Mouse (Mus musculus) bone marrow macrophage, adult 2 months (primary cell): ENCODE data around the gene Chrna4. TPM values are rescaled to one million over a fixed set of nuclear protein-coding genes. Genes with fewer than 3 reads are reported as not detected.

Experiments
- H3K27ac ChIP-seq: 2 replicates; pipeline ENCODE4 v1.5.1; 2012; ENCODE audit warnings: low read depth, low read length; ENCODE audit not compliant: insufficient read depth
- H3K4me1 ChIP-seq: 2 replicates; pipeline ENCODE4 v1.6.1; 2012; ENCODE audit warnings: low read length; ENCODE audit not compliant: control insufficient read depth, insufficient read depth
- H3K4me3 ChIP-seq: 2 replicates; pipeline ENCODE4 v1.5.1; 2012; ENCODE audit warnings: mild to moderate bottlenecking, low read length, moderate library complexity; ENCODE audit not compliant: insufficient read depth
- CTCF ChIP-seq: IDR thresholded peaks from 2 replicates; pipeline ENCODE4 v1.5.1; 2012; ENCODE audit warnings: low read depth, mild to moderate bottlenecking, low read length, moderate library complexity
- POLR2A ChIP-seq: IDR thresholded peaks from 2 replicates; pipeline ENCODE4 v1.6.1; 2012; ENCODE audit warnings: mild to moderate bottlenecking, low read depth, low read length, borderline replicate concordance
- polyA plus RNA-seq: library from polyadenylated mRNA; stranded (reverse); fragments of >200 nt; gene quantifications from 2 replicates; pipeline ENCODE4 v1.2.4, GENCODE M21; 2012; ENCODE audit not compliant: missing spikeins, insufficient read depth, insufficient read length

Gene Chrna4
- polyA plus RNA-seq, 1 experiment: not detected

DNA sequence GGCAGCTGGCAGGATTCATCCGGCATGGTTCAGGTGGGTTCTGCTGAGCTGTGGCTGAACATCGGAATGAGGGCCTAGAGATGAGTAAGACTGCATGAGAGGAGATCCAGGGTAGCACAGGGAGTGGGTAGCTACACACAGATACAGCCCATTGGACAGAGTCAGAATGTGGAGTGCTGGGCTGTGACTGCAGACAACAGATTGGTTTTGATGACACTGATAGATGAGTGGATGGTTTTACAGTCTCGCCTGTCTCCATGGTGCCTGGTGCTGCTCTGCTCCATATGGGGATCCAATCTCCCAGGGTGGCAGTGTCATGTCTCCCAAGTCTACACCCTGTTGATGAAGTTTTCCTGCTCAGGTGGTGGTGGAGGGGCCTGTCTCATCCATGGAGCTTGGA is 46.4 kb downstream of the Chrna4 start:
- no peaks in the 10 kb centered on the region for H3K4me1 ChIP-seq
- TF ChIP-seq CTCF: no peak
- TF ChIP-seq POLR2A: no peak
- no peak overlapping the region for H3K27ac ChIP-seq
- H3K4me3 ChIP-seq: no peak overlapping the region

DNA sequence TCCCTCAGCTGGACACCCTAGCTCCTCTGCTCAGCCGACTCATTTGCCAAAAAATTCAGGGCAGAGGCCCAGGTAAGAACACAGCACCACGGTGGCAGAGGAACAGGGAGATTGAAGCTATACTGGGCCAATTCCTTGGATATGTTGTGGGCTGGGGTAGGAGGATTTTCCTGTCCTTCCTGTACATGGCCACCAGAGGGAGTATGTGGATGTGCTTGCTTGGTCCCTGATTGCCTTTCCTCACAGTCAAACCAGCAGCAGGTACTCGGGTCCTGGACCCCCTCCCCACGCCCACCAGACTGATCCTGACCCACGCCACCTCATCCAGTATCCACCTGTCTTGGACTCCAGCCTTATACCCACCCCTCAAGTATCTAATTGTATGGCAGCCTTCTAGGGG is 46.9 kb downstream of the Chrna4 start:
- H3K4me3 ChIP-seq: no peak overlapping the region
- no peak overlapping the region for H3K27ac ChIP-seq

DNA sequence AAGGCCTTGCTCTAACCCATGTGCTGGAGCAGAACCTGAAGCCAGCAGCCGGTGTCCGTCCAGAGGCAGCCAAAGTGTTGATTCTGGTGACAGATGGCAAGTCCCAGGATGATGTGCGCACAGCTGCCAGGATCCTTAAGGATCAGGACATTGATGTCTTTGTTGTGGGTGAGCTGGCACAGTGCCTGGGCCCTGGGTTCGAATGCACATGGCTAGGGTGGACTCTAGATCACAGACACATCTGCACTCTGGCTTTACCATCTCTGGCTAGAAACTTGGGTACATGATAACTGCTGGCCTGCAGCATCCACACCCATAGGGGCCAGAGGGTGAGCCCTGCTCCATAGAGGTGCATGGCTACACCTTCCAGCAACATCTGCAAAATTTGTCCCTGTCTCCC is 47.9 kb downstream of the Chrna4 start:
- no peak overlapping the region for H3K4me3 ChIP-seq
- H3K4me1 ChIP-seq: no peaks in the 10 kb centered on the region
- H3K27ac ChIP-seq: no peak overlapping the region
- TF ChIP-seq CTCF (no peak), POLR2A (no peak)

More for the DNA sequence above, 46.9 kb downstream of the Chrna4 start:
- TF ChIP-seq CTCF (peak; percentile 58), POLR2A (no peak)
- H3K4me1 ChIP-seq: no peaks in the 10 kb centered on the region

DNA sequence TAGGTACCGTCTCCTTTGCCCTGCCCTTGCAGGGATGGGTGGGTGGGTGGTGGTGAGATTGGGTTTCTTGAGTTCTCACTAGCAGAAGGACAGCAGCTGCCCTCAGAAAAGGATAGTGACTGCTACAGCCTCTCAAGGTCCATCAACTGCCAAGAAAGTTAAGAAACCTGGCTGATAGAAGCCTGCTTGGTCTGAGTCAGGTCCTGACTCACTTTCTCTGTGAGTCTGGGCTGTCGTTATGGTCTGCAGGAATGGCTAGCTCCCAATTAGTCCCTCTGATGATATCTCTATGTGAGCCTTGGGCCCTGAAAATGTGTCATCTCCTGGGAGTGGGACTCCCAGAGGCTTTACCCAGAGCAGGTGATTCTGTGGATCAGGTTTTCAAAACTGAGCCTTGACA is 49.0 kb downstream of the Chrna4 start:
- H3K27ac ChIP-seq: no peak overlapping the region
- H3K4me3 ChIP-seq: no peak overlapping the region
- no peaks in the 10 kb centered on the region for H3K4me1 ChIP-seq
- TF ChIP-seq CTCF: no peak
- no peak for TF ChIP-seq POLR2A

DNA sequence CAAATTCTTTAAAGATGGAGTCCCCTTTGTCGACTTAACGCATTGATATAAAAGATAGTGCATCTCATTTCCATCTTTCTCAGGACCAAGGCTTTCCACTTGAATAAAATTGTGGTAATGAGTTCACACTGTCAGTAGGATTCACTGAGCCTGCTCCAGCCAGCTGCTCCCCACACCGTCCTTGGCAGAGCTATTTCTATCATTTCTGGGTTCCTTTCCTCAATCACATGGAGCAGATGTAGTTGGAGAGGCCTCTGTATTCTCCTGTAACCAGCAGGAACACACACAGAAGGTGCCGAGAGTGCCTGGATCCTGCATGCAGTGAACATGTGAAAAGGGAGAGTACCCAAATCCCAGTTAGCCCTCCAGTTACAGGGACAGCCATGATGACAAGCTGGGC is 53.0 kb downstream of the Chrna4 start:
- Histone ChIP-seq H3K4me1 (no peaks in the 10 kb centered on the region), H3K4me3 (no peak overlapping the region), H3K27ac (no peak overlapping the region)
- TF ChIP-seq POLR2A: no peak
- TF ChIP-seq CTCF: no peak

DNA sequence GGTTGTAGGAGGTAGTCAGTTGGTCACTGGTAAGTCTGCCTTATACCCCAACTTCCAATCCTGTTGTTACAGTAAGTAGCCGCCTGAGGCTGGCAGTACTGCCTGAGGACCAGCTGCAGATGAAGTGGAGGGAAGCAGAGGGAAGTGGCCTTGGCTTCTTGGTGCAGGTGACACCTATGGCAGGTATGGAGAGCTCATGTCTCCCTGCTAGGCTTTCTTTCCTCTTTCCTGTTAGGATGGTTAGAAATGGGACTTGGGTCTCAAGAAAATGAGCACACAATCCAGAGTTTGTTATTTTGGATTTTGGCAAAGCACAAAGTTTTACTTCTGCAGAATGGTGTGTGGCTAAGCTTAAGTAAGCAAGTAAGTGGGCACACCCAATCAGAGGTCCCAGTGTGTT is 54.4 kb downstream of the Chrna4 start:
- H3K4me1 ChIP-seq: no peaks in the 10 kb centered on the region
- TF ChIP-seq POLR2A: no peak
- TF ChIP-seq CTCF: no peak
- H3K27ac ChIP-seq: no peak overlapping the region
- H3K4me3 ChIP-seq: no peak overlapping the region

DNA sequence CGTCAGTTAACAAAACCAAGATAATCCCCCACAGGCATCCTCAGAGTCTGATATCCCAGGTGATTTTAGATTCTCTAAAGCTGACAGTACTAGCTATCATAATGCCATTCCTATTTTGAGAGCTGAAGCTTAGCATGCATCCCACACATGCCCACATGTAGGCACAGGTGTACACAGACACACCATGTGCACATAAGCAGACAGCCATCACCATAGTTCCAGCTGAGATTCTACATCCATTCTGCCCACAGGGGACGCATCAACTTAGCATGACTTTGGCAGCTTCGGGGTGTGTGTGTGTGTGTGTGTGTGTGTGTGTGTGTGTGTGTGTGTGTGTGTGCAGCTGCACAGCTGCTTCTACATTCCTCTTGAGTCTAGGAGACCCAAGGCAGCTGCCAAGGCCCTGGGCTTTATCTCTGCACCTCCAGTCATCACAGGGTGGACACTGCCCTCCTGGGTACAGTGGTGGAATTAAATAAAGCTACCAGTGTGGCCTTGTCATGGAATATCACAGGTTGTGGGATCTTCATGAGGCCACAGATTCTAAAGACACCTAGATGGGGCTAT is 54.9 kb downstream of the Chrna4 start:
- TF ChIP-seq POLR2A: no peak
- TF ChIP-seq CTCF: no peak
- Histone ChIP-seq H3K27ac (no peak overlapping the region), H3K4me3 (no peak overlapping the region)

DNA sequence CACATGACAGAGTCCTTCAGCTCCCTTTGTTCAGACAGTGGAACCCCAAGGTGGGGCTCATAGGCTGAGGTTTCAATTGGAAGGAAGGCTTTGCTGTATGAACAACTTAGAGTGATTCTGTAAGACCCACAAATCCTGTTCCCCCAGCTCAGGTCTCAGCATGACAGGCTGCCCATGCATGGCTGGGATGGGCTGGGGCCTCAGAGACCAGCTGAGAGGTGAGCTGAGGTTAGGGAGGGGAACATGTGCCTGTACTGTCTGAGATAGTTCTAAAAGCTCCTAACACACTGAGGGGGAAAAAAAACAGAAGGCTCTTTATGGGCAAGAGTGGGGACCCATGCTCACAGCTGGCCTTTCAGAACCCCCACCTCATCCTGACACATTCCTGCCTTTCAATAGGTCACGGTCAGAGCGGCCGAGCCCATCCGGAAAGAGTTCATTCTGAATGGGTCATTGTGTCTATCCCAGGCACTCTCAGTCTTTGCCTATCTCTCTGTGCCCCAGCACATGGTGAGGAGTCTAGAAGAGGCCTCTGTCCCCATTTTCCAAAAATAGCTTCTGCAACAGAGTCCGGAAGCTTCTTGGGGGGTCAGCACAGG is 55.8 kb downstream of the Chrna4 start:
- no peaks in the 10 kb centered on the region for H3K4me1 ChIP-seq
- TF ChIP-seq CTCF (no peak), POLR2A (no peak)
- no peak overlapping the region for H3K27ac ChIP-seq
- no peak overlapping the region for H3K4me3 ChIP-seq

More for the DNA sequence above, 54.9 kb downstream of the Chrna4 start:
- no peaks in the 10 kb centered on the region for H3K4me1 ChIP-seq

DNA sequence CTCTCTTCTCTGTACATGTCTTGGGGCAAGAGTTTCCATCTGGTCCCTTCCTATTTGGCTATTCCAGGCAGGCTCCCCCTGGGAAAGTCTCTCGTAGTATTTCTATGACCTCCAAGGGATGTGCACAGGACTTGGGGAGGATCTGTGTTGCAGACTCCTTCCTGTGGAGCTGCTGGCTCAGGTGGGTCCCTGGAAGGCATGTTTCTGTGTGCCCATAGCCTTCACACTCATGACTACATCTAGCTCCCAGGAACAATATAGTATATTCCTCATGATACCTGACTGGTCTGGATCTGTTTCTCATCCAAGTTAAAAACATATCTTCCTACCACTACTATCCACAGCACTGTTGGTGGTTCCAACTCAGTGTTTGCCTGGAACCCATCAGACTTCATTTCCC is 56.3 kb downstream of the Chrna4 start:
- no peak overlapping the region for H3K4me3 ChIP-seq
- TF ChIP-seq CTCF: no peak
- no peak for TF ChIP-seq POLR2A
- H3K27ac ChIP-seq: no peak overlapping the region
- no peaks in the 10 kb centered on the region for H3K4me1 ChIP-seq

DNA sequence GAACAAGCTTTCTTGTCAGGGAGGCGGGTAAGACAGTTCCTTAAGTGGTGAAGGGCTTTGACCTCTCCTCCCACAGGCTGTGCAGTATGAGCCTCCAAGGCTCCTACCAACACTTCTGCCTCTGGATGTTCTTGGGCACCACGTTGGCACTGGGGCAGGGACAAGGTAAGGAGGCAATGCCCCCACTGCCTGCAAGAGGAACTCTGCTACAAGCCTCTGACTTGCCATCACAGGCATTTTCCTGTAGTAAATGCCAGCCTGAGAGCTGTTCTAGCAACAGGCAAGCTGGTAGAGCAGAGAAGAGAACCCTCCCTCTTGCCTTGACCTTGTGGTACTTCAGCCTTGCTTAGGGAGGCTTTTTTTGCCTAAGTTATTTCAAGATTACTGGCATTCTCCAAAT is 56.9 kb downstream of the Chrna4 start, which contains the start of gene Col20a1:
Gene Col20a1 (plus strand): TSS at position 87 of the 400 bp plus-strand sequence.
- no peak within 1 kb of the TSS for H3K4me3 ChIP-seq
- TF ChIP-seq CTCF (no peak), POLR2A (no peak)
- H3K4me1 ChIP-seq: no peaks in the 10 kb centered on the region
- no peak within 1 kb of the TSS for H3K27ac ChIP-seq

DNA sequence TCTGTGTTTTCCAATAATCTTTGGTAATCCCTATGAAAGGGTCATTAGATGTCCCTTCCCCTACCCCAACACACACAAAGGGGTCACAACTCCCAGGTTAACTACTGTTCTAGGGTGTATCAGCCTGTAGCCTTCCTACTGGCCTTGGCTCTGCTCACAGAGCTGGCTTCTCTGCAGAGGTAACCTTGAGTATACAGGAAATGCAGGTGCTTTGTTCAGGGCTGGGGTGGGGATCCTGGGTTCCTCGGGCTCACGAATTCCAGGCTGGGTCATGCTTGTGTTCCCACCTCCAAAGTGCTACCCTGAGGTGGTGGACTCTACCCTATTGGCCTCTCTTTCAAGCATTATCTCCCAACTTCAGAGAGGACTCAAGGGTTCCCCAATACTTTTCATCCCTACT is 57.7 kb downstream of the Chrna4 start:
- H3K27ac ChIP-seq: no peak overlapping the region
- TF ChIP-seq CTCF (no peak), POLR2A (no peak)
- H3K4me3 ChIP-seq: no peak overlapping the region
- no peaks in the 10 kb centered on the region for H3K4me1 ChIP-seq
